Mouse (Mus musculus): ENCODE data around the gene Nkx2-3. TPM values are rescaled to one million over a fixed set of nuclear protein-coding genes. Genes with fewer than 3 reads are reported as not detected.

Nkx2-3 gene
- polyA plus RNA-seq, 1 experiment: not detected

DNA sequence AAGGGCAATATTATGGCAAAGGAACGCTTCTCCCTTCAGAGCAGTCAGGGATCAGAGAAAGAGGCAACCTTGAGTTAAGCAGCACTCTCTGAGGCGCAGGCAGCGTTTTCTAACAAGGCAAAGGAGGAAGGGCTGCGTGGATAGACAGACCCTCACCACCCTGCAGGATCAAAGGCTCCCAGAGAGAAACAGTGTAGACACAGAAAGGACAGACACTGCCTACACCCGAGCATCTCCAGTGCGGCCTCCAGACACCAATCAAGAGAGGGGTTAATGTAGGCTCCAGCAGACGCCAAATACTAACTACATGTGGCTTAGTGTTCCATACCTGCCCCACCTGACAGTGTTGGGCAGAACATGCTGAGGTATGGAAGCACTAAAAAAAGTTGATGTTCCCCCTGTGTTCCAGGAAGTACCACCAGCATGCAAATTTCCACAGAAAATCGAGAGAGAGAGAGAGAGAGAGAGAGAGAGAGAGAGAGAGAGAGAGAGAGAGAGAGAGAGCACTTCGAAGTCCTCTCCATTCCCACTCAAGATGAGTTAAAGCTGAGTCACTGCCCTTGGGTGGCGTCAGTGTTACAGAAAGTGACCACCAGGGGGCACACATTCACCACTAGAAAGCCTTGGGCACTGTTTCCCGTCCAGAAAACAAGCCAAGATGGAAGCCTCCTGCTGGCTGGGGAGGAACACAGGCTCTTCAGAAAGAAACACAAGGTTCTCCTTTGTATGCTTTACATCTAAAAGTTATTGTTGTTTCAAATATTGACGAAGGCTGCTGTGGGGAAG, 18.5 kb downstream of the Nkx2-3 start:
- Histone ChIP-seq H3K36me3 (ENCODE audit: control insufficient read depth) (no peaks in the 10 kb centered on the region), H3K27me3 (ENCODE audit: control insufficient read depth) (peaks cover 3% of the 10 kb centered on the region; the same call in 1 of the 2 replicates), H3K9me3 (ENCODE audit: control insufficient read depth, low read length) (no peaks in the 10 kb centered on the region), H3K4me1 (ENCODE audit: control insufficient read depth) (peaks cover 3% of the 10 kb centered on the region), H3K4me3 (replicated peaks) (no peak overlapping the region)
- TF ChIP-seq GATA1 (IDR thresholded peaks at IDR 0.05; ENCODE audit: low read length) (no peak), TAL1 (IDR thresholded peaks at IDR 0.05; ENCODE audit: low read length) (no peak)

DNA sequence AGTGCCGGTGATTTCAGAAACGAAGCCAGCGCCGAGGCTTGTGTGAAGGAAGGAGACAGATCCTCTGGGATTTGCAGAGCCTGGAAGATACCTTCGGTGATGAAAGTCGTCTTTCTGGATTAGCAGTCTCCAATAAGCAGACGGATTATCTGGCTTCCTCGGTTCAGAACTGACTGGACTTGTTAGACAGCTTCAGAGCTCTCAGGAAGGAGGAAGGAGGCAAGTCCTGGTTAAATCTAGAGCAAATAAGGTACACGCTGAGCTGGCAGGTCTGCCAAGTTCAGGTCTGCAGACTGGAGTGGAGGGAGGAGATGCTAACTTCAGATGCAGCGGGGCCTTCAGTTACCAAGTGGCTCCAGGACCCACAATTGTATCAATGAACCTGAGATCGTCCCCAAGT, 29.7 kb downstream of the Nkx2-3 start:
- no peak overlapping the region for H3K4me3 ChIP-seq (replicated peaks)
- no peaks in the 10 kb centered on the region for H3K36me3 ChIP-seq (ENCODE audit: control insufficient read depth)
- H3K4me1 ChIP-seq (ENCODE audit: control insufficient read depth): no peaks in the 10 kb centered on the region
- H3K27me3 ChIP-seq (ENCODE audit: control insufficient read depth): no peaks in the 10 kb centered on the region; the same call in 1 of the 2 replicates
- TF ChIP-seq GATA1 (IDR thresholded peaks at IDR 0.05; ENCODE audit: low read length) (no peak), TAL1 (IDR thresholded peaks at IDR 0.05; ENCODE audit: low read length) (no peak)
- no peaks in the 10 kb centered on the region for H3K9me3 ChIP-seq (ENCODE audit: control insufficient read depth, low read length)

DNA sequence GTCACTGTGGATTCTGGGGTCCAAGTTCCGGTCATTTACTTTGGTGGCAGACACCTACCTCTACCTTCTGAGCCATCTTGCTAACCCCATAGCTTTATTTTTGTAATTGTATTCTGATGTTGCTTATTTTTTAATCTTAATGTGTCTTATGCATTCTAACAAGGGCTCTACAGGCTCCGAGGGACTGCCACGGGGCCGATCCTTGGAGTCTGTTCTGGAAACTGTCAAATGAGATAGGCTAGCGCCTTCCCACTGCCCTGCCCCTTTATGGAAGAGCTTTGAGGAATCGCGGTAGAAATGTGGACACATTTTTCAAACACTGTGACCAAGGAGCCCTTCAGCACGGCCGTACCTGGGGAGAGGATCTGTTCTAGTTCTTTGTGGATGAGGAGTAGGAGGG, 30.7 kb downstream of the Nkx2-3 start:
- Histone ChIP-seq H3K9me3 (ENCODE audit: control insufficient read depth, low read length) (no peaks in the 10 kb centered on the region), H3K4me1 (ENCODE audit: control insufficient read depth) (no peaks in the 10 kb centered on the region), H3K4me3 (replicated peaks) (no peak overlapping the region), H3K36me3 (ENCODE audit: control insufficient read depth) (no peaks in the 10 kb centered on the region), H3K27me3 (ENCODE audit: control insufficient read depth) (no peaks in the 10 kb centered on the region; the same call in 1 of the 2 replicates)
- TF ChIP-seq TAL1 (IDR thresholded peaks at IDR 0.05; ENCODE audit: low read length): no peak
- TF ChIP-seq GATA1 (IDR thresholded peaks at IDR 0.05; ENCODE audit: low read length): no peak

GRCm38 (mm10) chr19:43645508-43645907, 33.4 kb downstream of the Nkx2-3 start:
- TF ChIP-seq TAL1 (IDR thresholded peaks at IDR 0.05; ENCODE audit: low read length) (no peak), GATA1 (IDR thresholded peaks at IDR 0.05; ENCODE audit: low read length) (no peak)
- Histone ChIP-seq H3K27me3 (ENCODE audit: control insufficient read depth) (no peaks in the 10 kb centered on the region), H3K4me1 (ENCODE audit: control insufficient read depth) (no peaks in the 10 kb centered on the region), H3K4me3 (replicated peaks) (no peak overlapping the region), H3K9me3 (ENCODE audit: control insufficient read depth, low read length) (no peaks in the 10 kb centered on the region), H3K36me3 (ENCODE audit: control insufficient read depth) (no peaks in the 10 kb centered on the region)

DNA sequence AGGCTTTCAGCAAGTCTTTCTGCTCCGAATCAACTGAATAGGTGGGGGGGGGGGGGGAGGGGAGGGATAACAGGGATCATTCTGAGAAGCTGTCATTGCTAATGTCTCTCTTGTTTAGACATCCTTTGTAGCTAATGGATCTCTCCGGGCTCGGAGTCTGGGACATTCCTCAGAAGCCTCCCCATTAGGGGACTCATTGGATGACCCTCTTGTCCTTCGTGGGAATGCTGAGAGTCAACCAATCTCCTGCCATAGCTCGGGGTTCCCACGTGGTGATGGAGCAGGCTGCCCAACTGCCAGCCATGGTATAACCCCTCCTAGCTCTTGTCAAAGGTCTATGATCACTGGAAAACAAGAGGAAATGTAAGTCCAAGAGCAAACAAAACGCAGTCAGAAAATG, 34.7 kb downstream of the Nkx2-3 start:
- H3K36me3 ChIP-seq (ENCODE audit: control insufficient read depth): no peaks in the 10 kb centered on the region
- TF ChIP-seq GATA1 (IDR thresholded peaks at IDR 0.05; ENCODE audit: low read length) (no peak), TAL1 (IDR thresholded peaks at IDR 0.05; ENCODE audit: low read length) (no peak)
- H3K9me3 ChIP-seq (ENCODE audit: control insufficient read depth, low read length): no peaks in the 10 kb centered on the region
- H3K4me1 ChIP-seq (ENCODE audit: control insufficient read depth): no peaks in the 10 kb centered on the region
- H3K27me3 ChIP-seq (ENCODE audit: control insufficient read depth): peaks cover 3% of the 10 kb centered on the region
- H3K4me3 ChIP-seq (replicated peaks): no peak overlapping the region

DNA sequence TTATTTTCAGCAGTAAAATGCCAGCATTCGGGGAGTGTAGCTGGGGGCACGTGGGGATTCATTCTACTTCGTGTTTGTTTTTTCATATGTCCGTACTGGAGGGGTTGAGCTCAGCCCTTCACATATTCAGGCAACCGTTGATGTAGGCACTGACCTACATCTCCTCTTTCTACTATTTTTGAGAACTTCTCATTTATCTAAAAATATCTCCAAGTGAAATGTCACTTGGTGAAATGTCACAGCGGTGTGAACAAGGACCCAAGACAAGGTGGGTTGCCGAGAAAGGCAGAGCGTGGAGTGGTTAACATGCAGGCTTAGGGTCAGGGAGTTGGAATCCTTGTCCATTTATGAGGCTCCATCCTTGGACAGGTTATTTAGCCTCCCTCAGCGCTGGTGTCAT, 35.1 kb downstream of the Nkx2-3 start:
- H3K9me3 ChIP-seq (ENCODE audit: control insufficient read depth, low read length): no peaks in the 10 kb centered on the region
- H3K36me3 ChIP-seq (ENCODE audit: control insufficient read depth): no peaks in the 10 kb centered on the region
- no peak overlapping the region for H3K4me3 ChIP-seq (replicated peaks)
- no peaks in the 10 kb centered on the region for H3K4me1 ChIP-seq (ENCODE audit: control insufficient read depth)
- H3K27me3 ChIP-seq (ENCODE audit: control insufficient read depth): peaks cover 3% of the 10 kb centered on the region
- TF ChIP-seq TAL1 (IDR thresholded peaks at IDR 0.05; ENCODE audit: low read length): no peak
- no peak for TF ChIP-seq GATA1 (IDR thresholded peaks at IDR 0.05; ENCODE audit: low read length)

GRCm38 (mm10) chr19:43648343-43648742, 36.2 kb downstream of the Nkx2-3 start:
- Histone ChIP-seq H3K27me3 (ENCODE audit: control insufficient read depth) (peaks cover 13% of the 10 kb centered on the region), H3K36me3 (ENCODE audit: control insufficient read depth) (no peaks in the 10 kb centered on the region), H3K4me3 (replicated peaks) (no peak overlapping the region), H3K9me3 (ENCODE audit: control insufficient read depth, low read length) (no peaks in the 10 kb centered on the region), H3K4me1 (ENCODE audit: control insufficient read depth) (no peaks in the 10 kb centered on the region)
- no peak for TF ChIP-seq GATA1 (IDR thresholded peaks at IDR 0.05; ENCODE audit: low read length)
- TF ChIP-seq TAL1 (IDR thresholded peaks at IDR 0.05; ENCODE audit: low read length): no peak

- H3K4me3 ChIP-seq (replicated peaks): no peak overlapping the region
- no peaks in the 10 kb centered on the region for H3K36me3 ChIP-seq (ENCODE audit: control insufficient read depth)
- peaks cover 18% of the 10 kb centered on the region for H3K27me3 ChIP-seq (ENCODE audit: control insufficient read depth)
- H3K4me1 ChIP-seq (ENCODE audit: control insufficient read depth): no peaks in the 10 kb centered on the region
- TF ChIP-seq GATA1 (IDR thresholded peaks at IDR 0.05; ENCODE audit: low read length) (no peak), TAL1 (IDR thresholded peaks at IDR 0.05; ENCODE audit: low read length) (no peak)
- no peaks in the 10 kb centered on the region for H3K9me3 ChIP-seq (ENCODE audit: control insufficient read depth, low read length)
Observed at GRCm38 (mm10) chr19:43651241-43651785, 39.2 kb downstream of the Nkx2-3 start.

GRCm38 (mm10) chr19:43655735-43656492, 43.8 kb downstream of the Nkx2-3 start:
- Histone ChIP-seq H3K4me3 (replicated peaks) (no peak overlapping the region), H3K4me1 (ENCODE audit: control insufficient read depth) (peaks cover 2% of the 10 kb centered on the region; the same call in 1 of the 2 replicates)
- TF ChIP-seq GATA1 (IDR thresholded peaks at IDR 0.05; ENCODE audit: low read length): no peak
- TF ChIP-seq TAL1 (IDR thresholded peaks at IDR 0.05; ENCODE audit: low read length): no peak

More at GRCm38 (mm10) chr19:43655735-43656492, 43.8 kb downstream of the Nkx2-3 start:
- Histone ChIP-seq H3K36me3 (ENCODE audit: control insufficient read depth) (no peaks in the 10 kb centered on the region), H3K9me3 (ENCODE audit: control insufficient read depth, low read length) (no peaks in the 10 kb centered on the region), H3K27me3 (ENCODE audit: control insufficient read depth) (peaks cover 20% of the 10 kb centered on the region)

All from erythroblast, embryonic 14.5 days (primary cell).